Mouse (Mus musculus) forelimb bud, embryonic 11.5 days (tissue): ENCODE measurements around the gene Hhat.

Source experiments
- DNase-seq: peaks from one replicate; pipeline ENCODE4 v3.0.0-alpha.2; 2012; ENCODE audit warnings: low read depth, low spot score

The Hhat gene

DNA sequence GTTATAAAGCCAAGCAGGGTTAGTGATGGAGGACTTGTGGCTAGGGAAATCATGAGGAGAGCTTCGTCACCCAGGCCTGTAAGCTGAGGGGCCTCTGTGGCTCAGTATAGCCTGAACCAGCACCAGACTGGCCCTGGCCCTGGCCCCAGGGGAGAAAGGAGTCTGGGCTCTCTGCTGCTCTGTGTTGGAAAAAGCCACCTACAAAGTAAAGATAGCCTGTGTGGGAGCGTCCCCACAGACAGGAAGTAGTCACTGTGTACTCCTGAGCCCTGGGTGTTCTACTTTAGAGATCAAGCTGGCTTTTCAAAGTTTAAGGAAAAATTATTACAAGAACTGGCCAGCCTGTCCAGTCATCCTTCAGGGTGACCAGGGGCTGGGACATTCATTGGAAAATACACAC is 273.5 kb downstream of the Hhat start:
- no peak for DNase-seq

DNA sequence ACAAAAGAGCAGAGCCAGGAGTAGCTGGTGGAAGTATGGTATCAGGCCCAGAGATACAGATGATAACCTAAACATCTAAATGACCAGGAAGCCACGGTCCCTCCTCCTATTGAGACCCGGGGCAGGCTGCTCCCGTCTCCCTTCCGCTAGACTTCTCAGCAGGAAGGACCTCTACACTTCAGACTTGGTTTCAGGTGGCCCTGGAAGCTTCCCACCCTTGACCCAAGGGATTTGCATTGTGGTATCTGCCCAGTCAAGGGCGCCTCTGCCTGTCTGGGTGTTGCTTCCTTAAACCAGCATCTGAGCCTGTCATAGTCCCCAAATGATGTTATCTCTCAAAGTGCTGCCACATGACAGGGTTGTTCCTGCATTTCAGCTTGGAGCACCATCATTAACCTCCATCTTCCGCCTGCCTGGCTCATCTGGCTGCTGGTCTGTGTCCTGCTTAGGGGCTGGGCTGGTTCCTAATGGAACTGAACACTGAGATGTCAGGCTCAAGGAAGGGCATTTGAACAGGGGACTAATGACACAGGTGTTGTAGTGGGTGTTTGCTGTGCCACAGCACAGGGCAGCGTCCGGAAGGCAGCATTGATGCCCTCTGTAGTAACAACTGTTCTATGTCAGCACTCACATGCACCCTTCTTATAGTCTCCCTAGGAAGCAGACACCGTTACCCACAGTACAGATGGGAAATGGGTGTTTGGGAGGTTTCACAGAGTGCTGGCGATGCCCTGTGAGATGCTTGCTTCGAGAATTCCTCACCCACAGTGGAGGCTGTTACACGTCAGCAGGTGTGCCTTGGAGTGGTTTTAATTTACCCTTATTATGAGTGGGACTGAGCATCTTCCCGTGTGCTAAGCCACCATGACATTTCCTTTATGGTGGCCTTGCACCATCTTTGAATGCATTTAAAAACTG is 280.9 kb downstream of the Hhat start:
- DNase-seq: no peak

DNA sequence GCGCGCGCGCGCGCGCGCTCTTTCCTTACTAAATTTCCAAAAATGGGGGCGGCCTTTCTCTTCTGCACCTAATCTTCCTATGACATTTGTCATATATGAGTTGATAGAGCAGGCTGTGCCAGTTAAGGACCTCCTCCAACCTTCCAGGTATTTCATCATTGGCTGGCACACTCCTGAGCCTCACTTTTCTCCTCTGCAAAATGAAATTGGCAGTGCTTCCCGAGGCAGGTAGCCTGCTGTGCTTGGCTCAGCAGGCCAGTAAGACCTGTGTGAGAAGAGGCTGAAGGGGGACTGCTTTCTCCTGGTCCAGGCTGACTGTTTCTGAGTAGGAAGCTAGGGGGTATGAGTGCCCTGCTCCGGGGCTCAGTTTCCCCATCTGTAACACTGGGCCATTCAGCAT is 283.5 kb downstream of the Hhat start:
- DNase-seq: no peak

DNA sequence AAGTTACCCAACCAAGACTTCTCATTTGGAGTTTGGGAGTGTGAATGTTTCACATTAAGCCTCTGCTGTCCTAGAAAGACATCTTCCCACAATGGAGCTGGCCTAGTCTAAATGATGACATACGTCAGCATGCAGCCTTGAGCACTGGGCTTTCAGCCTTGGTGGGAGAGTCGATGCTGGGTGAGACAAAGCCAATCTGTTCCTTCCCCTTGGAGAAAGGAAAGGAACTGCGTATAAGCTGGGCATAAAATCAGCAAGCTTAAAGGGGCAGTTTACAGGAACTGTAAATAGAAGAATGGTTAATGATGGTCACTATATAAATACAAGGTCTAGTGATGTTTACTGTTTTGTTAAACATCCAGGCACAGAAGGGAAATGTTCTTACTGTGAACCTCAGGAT is 286.0 kb downstream of the Hhat start:
- DNase-seq: no peak

DNA sequence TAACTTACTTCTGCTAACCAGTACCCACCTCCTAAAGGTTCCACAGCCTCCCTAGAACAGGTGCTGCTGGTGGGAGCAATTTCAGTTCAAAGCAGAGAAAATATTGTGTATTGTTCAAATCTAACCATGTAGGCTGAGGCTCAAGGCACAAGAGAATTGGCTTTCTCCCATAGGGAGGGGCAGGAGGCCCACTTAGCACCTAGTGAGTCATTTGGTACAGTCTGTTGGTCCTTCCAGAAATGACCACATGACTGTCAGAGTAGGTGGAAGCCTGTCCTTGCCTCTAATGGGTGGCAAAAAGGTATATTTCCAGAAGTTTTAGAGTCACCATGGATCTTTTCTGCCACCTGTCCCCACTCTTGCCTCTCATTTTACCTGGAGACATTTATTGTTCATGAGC is 289.6 kb downstream of the Hhat start:
- no peak for DNase-seq

DNA sequence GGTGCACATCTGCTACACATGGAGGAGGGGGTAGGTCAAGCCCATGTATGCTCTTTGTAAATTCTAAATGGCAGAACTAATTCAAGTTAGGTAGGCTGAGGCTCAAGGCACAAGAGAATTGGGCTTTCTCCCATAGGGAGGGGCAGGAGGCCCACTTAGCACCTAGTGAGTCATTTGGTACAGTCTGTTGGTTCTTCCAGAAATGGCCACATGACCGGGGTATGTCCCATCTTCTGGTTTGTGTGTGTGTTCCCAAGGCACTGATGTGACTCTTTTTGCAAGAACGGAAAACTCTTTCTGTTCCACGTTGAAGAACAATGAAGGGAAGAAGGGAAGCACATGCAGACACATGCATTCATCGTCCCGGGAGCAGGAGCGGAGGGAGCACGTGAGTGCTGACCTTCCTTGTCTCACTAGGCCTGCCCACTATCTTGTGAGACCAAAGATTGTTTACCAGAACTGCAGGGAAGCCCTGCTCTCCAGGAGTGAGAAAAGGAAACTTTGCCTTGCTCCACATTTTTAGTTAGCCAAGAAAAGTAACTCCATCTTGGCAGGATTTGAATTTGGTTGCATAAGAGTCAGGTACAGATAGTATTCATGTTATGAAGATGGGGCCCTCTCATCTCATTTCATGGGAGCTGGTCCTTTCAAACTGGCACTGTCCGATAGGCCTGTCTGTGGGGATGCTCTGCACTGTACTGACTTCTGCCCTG is 290.8 kb downstream of the Hhat start:
- no peak for DNase-seq

DNA sequence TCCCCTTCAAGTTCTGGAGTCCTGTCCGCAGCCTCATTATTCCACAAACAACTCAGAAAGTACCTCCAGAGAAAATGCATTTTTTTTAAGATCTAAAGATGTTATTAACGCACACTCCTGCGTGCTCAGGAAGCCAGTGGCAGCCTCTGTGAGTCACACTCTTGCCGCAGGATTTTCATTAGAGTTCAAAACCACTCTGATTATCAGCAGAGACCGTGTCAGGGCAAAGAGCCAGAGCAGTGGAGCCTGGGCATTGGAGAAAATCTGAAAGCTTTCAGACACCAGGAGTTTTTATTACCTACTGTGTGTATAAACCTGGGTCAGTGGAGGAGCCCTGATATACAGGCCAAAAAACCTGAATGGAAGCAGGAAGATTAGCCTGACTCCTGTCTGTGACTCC is 292.8 kb downstream of the Hhat start:
- no peak for DNase-seq

DNA sequence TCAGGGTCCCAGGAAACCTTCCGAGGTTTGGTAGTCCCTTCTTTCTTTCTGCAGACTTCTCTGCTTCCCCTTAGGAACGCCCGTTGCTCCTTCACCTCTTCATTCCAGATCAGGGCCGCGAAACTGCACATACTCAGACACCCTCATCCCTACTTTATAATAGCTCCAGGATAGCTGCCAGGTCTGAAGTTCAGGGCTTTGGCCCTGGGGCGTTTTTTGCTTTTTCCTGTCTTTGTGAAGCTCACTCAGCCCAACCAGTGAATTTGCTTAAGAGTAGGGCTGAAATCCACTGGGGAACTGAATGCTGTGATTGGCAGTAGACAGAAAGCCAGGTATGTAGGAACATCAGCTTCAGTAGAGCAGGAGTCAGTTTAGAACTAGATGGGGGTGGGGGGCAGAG is 293.5 kb downstream of the Hhat start:
- no peak for DNase-seq

DNA sequence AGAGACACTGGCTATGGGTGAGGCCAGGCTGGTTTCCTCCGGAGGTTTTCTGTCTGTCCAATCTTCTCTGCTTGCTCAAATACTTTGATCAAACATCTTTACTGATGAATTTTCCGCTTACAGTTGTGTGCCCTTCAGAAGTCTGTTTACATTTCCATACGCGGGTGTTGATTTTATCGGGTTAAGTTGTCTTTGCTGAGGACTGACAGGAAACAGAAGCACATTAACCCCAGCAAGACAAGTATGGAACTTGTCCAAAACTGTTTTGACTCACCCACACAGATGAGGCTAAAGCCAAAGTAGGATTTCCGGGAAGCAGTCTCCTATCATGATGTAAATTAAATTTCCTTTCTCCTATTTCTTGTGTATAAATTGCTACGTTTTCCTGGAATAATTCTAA is 294.3 kb downstream of the Hhat start:
- no peak for DNase-seq

DNA sequence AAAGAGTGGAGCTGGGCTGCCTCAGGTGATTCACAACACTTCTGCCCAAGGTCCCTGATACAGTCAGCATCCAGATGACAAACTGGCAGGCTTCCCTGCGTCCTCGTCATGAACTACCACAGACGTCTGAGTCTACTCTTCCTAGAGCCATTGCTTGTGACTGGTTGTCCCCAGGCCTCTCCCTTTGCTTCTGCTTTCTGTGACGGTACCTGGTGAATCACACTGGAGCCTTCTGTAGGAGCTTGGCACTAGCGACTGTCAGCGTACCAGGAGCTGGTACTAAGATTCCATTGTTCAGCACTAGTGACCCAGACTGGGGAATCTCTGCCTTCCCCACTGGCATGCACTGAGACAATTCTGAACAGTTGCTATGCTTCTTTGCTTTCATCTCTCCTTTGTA is 297.9 kb downstream of the Hhat start:
- DNase-seq: no peak

DNA sequence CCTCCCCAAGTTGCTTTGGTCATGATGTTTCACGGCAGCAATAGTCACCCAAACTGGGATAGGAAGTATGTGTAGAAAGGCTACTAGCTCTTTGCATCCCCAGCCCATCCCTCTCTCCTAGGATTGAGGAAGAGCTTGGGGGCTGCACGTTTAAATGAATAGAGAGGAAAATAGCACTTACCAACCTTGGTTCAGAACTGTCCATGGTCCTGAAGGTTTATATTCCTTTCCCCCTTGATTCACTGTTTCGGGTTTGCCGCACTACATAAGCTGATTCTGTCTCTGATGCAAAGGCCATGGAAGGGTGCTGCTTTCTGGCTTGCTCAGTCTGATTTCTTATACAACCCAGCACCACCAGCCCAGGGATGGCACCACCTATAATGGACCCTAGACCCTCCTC is 298.7 kb downstream of the Hhat start:
- DNase-seq: peak; percentile 81

DNA sequence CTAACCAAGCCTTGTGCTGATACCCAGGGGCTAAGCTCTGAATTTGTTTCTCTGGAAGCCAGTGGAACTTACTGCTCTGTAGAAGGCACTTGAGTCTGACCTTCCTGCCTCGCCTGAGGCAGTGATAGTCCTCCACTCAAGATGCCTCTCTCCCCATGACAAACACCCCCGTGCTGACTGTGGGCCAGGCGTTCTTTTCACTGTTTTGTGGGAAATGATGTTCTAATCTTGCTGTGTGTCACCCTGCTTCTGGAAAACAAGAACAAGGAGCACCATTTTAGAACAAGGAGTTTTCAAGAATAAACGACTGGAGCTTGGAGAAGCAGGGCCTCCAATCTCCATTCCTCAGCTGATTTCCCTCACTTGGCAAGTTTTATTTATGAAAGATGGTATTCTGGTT is 307.3 kb downstream of the Hhat start:
- DNase-seq: no peak

DNA sequence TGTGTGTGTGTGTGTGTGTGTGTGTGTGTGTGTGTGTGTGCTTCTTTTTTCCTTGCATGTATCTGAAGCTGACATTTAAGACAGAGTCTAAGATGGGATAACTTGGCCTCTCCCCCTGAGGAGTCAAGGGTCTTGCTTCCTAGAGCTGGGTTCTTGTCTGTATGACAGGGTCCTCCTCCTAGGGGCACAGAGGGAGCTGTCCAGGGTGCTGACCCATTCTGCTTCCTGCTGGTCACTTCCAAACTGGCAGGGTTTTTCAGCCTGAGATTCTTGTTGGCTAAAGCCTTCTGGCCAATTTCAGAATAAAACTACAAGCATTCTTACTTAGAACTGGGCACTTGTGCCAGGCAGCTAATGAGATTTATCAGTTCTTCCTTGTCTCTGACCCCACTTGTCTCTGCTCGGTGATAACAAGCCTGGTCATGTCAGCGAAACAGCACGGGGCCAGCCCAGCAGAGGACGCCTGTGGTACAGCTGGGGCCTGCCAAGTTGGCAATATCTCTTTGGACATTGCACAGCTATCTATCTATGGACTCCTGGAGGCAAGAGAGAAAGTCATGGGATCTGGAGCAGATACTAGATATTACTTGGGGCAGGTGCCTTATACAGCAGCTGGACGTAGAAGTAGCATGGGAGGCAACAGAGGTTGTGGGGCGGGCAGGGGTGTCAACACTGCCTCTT is 313.4 kb downstream of the Hhat start:
- DNase-seq: peak; percentile 83

DNA sequence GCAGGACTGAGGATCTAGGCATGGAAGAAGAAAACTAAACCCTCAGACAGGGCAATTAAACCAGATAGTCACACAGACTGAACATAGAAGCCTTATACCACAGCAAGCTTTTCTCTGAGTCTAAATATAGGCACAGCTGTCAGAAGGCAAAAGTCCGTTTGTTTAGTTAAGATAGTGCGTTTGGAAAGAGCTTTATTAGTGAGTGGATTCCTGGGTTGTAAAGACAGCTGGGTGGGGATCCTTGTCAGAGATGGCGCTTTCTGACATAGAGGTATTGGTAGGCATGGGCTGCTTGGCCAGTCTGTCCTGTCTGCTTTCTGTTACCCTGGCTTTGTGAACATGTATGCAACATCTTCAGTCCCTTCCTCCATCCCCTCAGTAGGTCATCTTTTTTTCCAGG is 314.0 kb downstream of the Hhat start:
- no peak for DNase-seq

DNA sequence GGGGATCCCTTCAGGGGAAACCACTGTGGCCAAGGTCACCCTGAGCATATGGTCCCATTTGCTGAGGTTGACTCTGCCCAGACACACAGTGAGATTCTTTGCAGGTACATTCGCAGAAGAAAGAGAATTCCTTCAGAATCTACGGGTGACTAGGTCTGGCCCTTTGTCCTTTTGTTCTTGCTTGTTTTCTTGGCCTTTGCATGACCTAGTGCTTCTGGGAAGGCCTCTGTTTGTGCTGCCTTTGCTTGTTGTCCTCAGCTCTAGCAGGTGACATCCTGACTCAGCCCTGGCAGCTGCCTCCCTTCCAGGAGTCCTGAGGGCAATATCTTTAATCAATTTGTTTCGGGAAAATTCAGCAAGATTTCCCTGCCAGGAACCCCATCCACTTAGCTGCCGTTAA is 316.0 kb downstream of the Hhat start:
- no peak for DNase-seq

DNA sequence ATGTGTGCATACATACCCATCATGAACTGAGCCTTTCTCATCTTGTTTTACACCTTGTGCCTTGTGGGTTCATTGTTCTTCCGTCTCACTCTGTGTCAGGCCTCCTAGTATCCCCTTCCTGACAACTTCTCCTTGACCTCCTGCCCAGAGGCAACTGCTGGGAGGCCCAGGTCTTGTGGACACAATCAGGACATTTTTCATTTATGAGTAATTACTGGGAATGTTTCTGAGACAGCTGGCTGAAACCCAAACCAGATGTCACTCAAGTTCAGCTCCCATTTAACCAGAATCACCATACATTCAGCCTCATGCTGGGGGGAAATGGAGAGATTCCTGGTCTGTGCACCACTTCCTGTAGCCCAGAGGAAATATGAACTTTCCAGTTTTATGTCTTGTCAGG is 316.5 kb downstream of the Hhat start:
- peak; percentile 8 for DNase-seq

DNA sequence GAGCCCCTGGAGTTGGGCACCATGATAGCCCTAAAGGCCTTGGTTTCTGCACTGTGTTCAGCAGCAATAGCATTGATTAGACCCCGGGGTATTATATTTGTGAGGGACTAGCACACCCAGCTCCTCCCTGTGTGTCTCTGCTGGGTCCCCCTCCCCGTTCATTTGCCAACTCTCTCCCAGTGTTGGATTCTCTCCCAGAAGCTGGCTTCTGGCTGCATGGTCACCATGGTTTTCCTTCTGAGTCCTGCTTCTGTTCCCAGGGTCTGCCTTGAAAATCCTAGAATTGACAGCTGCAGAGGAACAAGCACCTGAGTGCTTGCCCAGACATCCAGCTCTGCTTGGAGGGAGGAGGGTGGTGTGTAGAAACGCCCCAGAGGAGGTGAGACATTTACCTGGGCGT is 319.3 kb downstream of the Hhat start:
- DNase-seq: no peak

DNA sequence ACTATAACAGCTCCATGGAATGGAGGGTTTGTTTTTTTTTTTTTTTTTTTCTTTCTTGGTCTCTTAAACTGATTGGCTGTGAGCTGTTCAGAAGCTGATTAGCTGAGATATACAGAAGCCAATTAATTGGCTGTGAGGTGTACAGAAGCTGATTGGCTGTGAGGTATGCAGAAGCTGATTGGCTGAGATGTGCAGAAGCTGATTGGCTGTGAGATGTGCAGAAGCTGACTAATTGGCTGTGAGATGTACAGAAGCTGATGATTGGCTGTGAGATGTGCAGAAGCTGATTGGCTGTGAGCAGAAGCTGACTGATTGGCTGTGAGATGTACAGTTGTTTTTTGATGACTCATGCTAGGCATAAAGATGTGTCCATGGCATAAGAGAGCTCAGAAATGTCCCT is 320.6 kb downstream of the Hhat start:
- DNase-seq: no peak

DNA sequence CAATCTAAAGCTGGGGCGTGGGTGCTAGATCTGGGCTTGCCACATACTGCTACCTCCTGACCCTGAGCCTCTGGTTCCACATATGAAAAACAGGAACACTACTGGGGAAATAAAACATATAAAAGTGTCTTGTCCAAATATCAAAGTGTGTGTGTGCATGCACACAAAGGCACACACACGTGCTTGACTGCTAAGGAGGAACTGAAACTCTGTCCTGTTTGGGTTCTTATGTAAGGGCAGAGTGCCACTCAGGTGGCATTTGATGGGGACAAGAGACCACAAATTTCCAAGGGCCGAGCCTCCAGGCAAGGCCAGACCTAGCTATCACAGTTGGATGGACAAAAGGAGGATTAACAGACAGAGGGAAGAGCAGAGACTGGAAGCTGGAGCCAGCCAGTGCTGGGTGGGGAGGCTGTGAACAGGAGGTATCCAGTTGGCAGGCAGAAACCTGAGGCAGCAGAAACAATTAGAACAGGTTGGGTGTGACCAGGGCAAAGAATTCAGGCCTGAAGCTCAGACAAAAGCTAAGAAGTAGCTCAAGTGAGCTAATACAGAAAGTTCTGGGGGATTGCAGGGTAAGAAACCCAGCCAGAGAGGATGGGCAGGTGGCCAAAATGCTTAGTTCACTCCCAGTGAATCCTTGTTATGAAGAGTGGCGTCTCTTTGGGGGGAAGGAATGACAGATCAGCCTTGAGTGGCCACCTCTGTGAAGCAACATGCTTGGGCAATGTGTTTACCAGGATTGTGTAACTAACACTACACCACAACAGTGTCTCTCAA is 321.3 kb downstream of the Hhat start:
- DNase-seq: no peak

DNA sequence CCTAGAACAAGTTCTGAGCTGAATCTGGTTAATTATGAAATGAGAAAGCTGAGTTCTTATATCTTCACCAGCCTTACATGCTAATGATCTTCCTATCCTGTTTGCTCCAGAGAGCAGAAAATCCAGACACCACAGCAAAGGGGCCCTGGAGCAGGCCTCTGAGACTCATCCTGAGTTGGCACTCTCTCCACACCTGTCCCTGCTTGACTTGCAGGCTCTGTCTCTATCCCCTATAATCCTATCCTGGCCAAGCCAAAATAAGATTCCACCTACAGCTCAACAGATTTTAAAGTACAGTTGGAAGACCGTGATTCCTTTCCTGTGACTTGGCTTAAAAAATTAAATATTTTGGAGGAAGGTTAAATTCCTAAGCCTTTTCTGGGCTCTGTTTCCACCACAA is 322.5 kb downstream of the Hhat start:
- no peak for DNase-seq

DNA sequence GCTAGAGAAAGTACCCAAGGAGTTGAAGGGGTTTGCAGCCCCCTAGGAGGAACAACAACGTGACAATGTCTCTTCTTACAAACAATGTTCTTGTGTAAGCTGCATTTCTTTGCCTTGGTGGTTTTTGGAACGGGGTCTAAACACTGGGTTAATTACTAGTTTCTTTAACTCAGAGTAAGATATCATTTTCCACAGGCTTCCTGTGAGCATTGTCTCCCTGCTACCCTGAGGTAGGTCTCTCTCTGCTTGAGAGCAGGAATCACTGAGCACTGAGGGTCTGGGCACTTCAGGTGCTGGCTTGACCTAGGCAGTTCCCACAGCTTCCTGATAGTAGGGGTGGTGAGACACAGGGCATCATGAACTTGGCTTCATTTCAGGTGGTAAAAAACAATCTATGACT is 323.4 kb downstream of the Hhat start:
- DNase-seq: no peak
